Mouse (Mus musculus) skeletal muscle tissue, adult 2 months (tissue): ENCODE measurements around the gene Cpne5.
A peak's percentile ranks its signal among the peaks of the same experiment; 100 is the strongest.

Experiments used
- DNase-seq: peaks from one replicate; pipeline ENCODE4 v3.0.0-alpha.2; 2012; ENCODE audit warnings: low read depth, low spot score

The Cpne5 gene

GRCm38 (mm10) chr17:29210037-29210436 lies 27.9 kb downstream of the Cpne5 start:
- no peak for DNase-seq

- DNase-seq = peak; percentile 16
Measured at GRCm38 (mm10) chr17:29206052-29206451, 31.9 kb downstream of the Cpne5 start.

- no peak for DNase-seq
Measured at GRCm38 (mm10) chr17:29202604-29203003, 35.4 kb downstream of the Cpne5 start.

- DNase-seq = no peak
Measured at GRCm38 (mm10) chr17:29199821-29200220, 38.1 kb downstream of the Cpne5 start.

- DNase-seq = no peak
Measured at GRCm38 (mm10) chr17:29199151-29199800, 38.7 kb downstream of the Cpne5 start.

GRCm38 (mm10) chr17:29195579-29195978 lies 42.4 kb downstream of the Cpne5 start:
- DNase-seq = no peak

DNA sequence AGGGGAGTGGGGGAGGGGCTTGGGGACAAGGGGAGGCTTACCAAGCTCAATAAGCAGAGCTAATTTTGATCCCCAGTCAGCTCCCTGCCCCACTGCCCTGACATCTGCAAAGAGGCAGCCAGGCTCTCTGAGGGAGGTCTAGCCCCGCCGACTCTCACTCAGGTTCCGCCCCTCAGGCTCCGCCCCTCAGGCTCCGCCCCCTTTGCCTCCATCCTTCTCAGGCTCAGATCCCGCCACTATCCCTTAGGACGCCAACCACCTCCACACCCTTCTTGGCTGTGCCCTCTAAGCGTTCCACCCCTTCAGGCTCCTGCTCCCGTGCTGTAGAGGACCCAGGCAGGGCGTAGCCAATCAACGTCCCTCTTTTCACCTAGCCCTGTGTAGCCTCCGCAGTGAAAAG lies 49.0 kb downstream of the Cpne5 start:
- no peak for DNase-seq

DNA sequence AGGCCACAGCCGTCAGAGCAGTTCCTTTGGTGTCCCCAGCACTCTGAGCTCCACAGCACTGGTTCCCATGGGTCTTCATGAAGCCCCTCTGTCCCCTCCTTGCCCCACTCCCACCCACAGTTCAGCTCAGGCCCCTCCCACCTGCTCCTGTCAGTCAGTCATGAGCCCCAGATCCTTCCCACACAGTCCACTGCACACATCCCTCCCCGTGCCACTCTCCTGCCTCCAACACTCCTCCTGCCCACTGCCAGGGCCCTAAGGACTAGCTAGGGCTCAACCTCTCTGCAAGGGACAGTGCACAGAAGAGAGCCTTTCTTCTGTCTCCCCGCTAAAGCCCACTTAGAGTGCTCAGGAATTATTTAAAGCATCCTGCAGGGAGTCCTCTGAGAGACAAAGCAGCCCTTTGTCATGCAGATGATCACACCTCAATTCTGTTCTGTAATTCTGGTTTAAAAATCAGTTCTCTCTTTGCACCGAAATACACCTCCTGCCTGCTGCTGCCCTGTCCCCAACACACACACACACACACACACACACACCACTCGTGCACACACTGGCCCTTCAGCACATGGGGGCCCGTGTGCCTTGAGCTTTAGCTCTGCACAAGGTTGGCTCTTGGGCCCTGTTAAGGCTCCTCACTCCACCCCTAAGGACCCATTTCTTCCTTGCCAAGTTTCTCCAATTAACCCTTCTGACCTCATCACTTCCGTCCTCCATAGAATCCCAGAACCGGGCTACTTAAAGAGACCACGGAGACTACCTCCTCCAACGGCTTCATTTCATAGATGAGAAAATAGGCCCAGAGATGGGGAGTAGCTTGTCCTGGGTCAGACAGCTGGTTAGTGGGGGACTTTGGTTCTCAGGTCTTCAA lies 50.7 kb downstream of the Cpne5 start:
- no peak for DNase-seq

DNA sequence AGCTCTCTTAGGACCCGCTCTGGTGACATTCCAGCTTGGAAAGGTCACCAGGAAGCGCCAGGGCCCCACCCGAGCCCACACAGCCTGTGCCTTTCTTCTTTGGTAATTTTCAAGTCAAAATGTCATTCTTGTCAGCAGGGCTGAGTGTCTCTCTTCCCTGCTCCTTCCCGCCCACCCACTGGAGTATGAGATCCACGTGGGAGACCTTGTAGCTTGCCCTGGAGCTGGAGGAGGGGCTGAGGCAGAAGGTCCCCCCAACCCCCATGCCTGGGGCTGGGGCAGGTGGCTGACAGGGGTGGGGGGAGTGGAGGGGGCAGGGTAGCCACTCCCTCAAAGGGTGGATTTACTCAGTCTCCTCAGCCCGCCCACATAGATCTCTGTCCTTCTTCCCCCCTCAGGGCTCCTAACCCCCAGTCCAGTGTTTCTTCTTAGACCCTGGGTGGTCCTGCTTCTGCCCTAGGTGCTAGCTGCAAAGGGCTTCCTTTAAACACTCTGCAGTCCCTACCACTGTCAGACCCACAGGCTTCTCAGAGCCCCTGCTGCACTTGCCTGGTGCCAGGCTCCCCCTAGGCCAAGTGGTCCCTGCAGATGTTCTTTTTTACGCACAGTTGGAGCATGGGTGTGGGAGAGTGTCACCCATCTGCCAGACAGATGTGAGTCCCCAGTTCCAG lies 52.5 kb downstream of the Cpne5 start:
- DNase-seq = no peak

- DNase-seq = no peak
Measured at GRCm38 (mm10) chr17:29183162-29183561, 54.8 kb downstream of the Cpne5 start.

GRCm38 (mm10) chr17:29181751-29182150 lies 56.2 kb downstream of the Cpne5 start:
- no peak for DNase-seq

- DNase-seq = no peak
Measured at GRCm38 (mm10) chr17:29180406-29181127, 57.4 kb downstream of the Cpne5 start.

DNA sequence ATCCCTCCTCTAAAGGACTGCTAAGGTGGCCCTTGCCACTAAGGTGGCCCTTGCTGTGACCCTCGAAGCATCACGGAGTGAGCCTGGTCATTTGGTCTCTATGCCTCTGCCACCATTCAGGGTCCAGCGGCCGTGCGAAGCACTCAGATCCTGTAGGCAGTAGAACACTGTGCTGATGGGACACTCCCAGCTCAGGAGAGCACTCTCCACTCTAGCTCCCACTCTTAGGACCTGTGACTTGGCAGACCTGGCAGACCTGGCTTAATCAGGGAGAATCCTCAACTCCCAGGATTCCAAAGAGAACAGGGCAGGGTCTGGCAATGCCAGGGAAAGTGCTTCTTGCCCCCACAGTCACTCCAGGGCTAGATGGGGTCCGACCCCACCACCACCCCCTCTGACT lies 58.0 kb downstream of the Cpne5 start:
- no peak for DNase-seq

DNA sequence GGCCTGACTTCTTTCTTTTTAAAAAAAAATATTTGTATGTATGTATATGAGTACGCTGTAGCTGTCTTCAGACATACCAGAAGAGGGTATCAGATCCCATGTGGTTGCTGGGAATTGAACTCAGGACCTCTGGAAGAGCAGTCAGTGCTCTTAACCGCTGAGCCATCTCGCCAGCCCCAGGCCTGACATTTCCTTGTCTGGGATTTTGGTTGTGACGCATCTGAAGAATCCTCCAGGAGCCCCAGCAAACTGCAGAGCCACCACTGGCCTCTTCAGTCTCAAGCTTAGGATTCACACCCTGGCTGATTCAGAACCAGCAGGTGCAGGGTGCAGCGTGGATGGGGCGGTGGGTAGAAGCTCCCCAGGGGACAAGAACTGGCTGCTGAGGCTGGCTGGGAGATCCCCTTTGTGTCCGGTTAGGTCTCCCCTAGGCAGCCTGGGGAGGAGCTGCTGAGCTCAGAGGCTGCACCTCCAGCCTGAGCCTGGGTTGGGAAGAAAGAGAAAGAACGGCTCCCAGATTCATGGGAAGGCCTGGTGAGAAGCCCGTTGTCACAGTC lies 59.4 kb downstream of the Cpne5 start:
- DNase-seq = no peak

DNA sequence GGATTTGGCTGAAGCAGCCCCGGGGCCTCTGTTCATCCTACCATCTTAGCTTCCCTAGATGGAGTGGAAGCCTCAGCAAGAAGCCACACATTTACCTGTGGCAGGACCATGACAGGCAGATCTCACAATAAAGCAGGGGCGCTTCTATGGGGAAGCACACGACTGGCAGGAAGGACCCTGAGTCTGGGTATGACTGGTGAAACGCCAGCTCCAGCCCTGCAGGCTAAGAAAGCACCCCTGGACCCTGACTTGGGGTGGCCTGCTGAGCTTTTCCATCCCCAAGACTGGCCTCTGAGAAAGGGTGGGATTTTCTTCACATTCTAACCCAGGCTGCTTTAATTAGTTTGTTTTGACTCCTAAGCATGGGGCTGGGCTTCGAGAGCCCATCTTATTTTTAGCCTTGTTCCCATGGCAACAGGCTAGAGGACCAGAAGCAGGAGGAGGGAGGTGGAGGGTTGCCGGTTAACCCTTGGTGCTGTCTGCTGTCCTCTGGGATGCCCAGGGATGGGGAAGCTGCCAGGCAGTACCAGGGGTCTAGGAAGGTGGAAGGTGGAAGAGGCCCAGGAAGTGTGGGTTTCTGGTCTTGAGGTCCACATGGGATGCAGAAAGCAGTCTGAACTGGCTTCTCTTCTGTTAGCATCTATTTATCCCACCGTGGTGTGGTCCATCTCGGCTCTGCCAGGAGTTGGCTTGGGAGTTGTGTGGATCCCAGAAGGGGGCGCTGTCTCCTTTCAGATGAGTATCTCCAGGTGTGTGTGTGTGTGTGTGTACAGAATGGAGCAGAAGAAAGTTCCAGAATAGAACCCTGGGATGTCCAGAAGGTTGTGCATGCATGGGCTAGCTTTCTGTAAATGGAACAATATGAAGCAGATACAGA lies 61.3 kb downstream of the Cpne5 start:
- no peak for DNase-seq

DNA sequence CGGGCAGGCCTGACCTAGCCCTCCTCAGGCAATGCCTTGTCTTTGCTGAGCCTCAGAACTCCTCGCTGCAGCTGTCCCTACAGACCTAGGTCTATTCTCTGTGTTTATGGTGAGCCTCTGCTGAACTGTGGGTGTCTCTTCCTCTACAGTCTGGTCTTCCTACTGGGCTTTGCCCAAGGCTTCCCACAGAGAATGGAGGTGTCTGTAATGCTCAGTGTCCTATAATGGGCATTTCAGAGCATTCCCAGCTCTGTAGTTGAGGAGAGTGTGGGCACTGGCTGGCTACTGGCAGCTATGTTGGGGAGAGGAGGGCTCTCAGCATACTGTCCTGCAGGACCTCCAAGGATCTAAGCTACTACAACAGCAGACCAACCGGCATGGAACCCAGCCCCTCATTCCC lies 62.3 kb downstream of the Cpne5 start:
- DNase-seq = no peak

DNA sequence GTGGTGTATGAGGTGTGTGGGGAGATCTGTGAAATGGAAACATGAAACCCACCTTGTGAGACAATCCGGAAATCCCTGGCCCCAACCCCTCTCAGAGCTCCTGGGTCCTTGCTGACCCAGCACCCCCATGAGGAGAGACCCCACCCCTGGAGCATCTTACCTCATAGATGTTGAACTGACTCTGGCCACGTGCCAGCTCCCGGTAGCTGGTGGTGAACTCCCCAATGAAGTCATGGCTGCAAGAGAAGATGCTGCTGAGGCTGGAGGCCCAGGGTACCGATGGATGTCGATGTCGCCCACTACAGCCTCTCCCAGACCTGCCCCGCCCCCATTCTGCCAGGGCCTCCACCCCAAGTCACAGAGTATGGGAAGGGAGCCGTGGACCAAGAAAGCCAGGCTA lies 64.8 kb downstream of the Cpne5 start:
- no peak for DNase-seq

DNA sequence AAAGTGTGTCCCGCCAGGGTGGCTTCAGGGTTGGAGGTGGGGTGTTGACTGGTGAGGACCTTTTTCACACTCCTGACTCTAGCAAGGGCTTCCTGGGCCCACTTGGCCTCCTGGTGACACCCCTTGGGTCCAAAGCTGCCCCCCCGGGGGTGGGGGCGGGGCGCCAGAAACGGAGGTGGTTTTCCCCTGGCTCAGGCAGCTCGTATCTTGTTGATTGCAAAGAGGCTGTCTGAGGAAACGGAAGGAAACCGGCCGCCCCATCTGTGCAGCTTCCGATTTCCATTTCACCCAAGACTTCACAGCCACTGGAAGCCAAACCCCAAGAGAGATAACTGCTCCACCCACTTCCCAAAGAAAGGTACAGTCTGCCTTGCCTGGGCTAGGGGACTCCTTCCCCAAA lies 65.9 kb downstream of the Cpne5 start:
- no peak for DNase-seq

DNA sequence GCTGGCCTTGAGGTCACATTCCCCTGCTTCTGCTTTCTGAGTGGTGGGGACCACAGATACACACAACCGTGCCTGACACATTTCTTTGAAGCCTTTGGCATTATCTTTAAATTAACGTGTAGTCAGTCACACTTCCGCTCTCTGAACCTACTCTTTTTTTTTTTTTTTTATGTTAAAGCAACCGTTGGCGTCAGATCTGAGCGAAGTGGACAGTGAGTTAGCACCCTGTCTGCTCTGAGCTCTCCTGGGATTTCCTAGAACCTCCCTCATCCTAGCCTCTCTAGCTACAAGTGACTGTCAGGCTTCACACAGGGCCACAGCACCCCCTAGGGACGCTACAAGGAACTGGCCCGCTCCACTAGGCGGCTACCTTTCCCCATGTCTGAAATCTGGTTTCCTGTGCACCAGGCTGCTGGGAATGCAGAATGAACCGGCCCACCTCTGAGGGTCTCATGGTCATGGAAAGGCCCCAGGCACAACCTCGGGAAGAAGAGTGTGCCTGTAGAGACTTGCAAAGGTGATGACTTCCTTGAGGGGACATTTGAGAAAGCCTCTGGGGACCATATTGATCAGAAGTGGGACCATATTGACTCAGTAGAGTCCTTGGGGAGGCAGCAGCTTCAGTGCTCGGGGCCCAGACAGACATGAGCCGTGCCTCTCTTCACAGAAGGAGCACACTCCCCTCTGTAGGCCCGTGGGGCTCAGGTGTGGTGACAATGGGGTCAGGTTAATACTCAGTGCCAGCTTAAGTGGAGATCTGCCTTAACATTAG lies 66.8 kb downstream of the Cpne5 start:
- peak; percentile 72 for DNase-seq
